Mouse (Mus musculus) hindbrain, embryonic 10.5 days (tissue): ENCODE measurements around the gene Ranbp6. TPM values are rescaled to one million over a fixed set of nuclear protein-coding genes. Genes with fewer than 3 reads are reported as not detected.

Source experiments
- DNase-seq: peaks from one replicate; pipeline ENCODE4 v3.0.0-alpha.2; 2017; ENCODE audit warnings: low spot score
- H3K27ac ChIP-seq: fragments of 300-500 bp; sonication (generic); 2 replicates; pipeline ENCODE4 v1.5.1; 2016; ENCODE audit warnings: mild to moderate bottlenecking, moderate library complexity
- H3K27me3 ChIP-seq: fragments of 300-500 bp; sonication (generic); 2 replicates; pipeline ENCODE4 v1.6.1; 2016; ENCODE audit warnings: mild to moderate bottlenecking; ENCODE audit not compliant: poor library complexity, insufficient read depth, severe bottlenecking
- H3K36me3 ChIP-seq: fragments of 300-500 bp; sonication (generic); 2 replicates; pipeline ENCODE4 v1.6.1; 2016; ENCODE audit warnings: mild to moderate bottlenecking, moderate library complexity
- H3K4me1 ChIP-seq: fragments of 300-500 bp; sonication (generic); replicated peaks from 2 replicates; pipeline ENCODE4 v1.6.1; 2016; ENCODE audit warnings: mild to moderate bottlenecking
- H3K4me3 ChIP-seq: fragments of 300-500 bp; sonication (generic); 2 replicates; pipeline ENCODE4 v1.5.1; 2016; ENCODE audit warnings: mild to moderate bottlenecking, moderate library complexity
- H3K9me3 ChIP-seq: fragments of 300-500 bp; sonication (generic); 2 replicates; pipeline ENCODE4 v1.6.1; 2016; ENCODE audit warnings: mild to moderate bottlenecking, moderate library complexity
- WGBS: fragments of 180-500 bp; shearing (Covaris S2); methylation state at CpG from one replicate; pipeline ENCODE4 v1.1.7; 2016; 5-methylcytosine and 5-hydroxymethylcytosine counted together
- polyA plus RNA-seq: library from polyadenylated mRNA; unstranded; fragments of >200 nt; fragmentation: Nextera tagmentation; extraction: Ambion mirVana; gene quantifications from 2 replicates; pipeline ENCODE4 v1.2.1, GENCODE M21; 2016

Gene Ranbp6
- polyA plus RNA-seq, 1 experiment from 2014 or later = 24.7 TPM

DNA sequence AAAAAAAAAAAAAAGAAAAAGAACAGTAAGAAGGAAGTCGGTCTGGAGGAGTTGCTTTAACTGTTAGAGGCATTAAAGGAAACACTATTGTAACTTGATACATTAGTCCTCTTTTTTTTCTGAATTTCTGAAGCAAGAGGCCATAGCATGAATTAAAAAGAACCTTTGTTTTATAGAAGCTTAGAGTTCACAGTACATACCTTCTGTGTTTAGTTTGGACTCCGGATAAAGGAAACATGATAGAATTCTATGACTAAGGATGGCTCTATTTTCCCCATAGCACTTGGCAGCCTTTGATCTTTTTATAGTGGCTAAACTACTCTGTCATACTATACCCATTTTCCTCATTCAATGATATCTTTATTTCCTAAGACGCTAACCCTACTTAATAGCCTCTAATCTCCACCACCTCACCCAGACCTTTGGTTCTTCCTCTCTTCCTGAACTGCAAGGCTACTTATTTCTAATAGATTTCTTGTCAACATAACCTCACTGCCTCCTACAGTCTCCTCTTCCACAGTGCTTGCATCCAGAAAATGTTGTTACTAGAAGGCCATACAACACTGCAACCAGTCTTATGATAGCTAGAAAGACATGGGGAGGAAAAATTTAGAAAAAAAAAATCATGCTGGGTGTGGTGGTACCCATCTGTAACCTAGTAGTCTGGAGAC lies 22.7 kb upstream of the Ranbp6 start:
- H3K27me3 ChIP-seq = no peaks in the 10 kb centered on the region
- DNase-seq = no peak
- H3K4me3 ChIP-seq = no peak overlapping the region
- 66% methylated on average over 3 of the region's 3 CpGs for WGBS
- no peaks in the 10 kb centered on the region for H3K9me3 ChIP-seq
- H3K27ac ChIP-seq = no peak overlapping the region
- no peaks in the 10 kb centered on the region for H3K4me1 ChIP-seq
- H3K36me3 ChIP-seq = no peaks in the 10 kb centered on the region

GRCm38 (mm10) chr19:29830911-29831310 lies 18.1 kb upstream of the Ranbp6 start:
- H3K36me3 ChIP-seq = no peaks in the 10 kb centered on the region
- WGBS = 84% methylated on average over 2 of the region's 2 CpGs
- H3K9me3 ChIP-seq = no peaks in the 10 kb centered on the region
- H3K27ac ChIP-seq = no peak overlapping the region
- no peaks in the 10 kb centered on the region for H3K4me1 ChIP-seq
- no peak overlapping the region for H3K4me3 ChIP-seq
- DNase-seq = no peak
- no peaks in the 10 kb centered on the region for H3K27me3 ChIP-seq

- Histone ChIP-seq H3K4me1 (no peaks in the 10 kb centered on the region), H3K27me3 (no peaks in the 10 kb centered on the region), H3K4me3 (no peak overlapping the region), H3K36me3 (no peaks in the 10 kb centered on the region), H3K27ac (no peak overlapping the region), H3K9me3 (no peaks in the 10 kb centered on the region)
- 74% methylated on average over 5 of the region's 5 CpGs for WGBS
- no peak for DNase-seq
Observed at GRCm38 (mm10) chr19:29828558-29828957, 15.8 kb upstream of the Ranbp6 start.

GRCm38 (mm10) chr19:29826686-29827085 lies 13.9 kb upstream of the Ranbp6 start:
- Histone ChIP-seq H3K27me3 (no peaks in the 10 kb centered on the region), H3K4me1 (no peaks in the 10 kb centered on the region), H3K27ac (no peak overlapping the region), H3K36me3 (no peaks in the 10 kb centered on the region), H3K9me3 (no peaks in the 10 kb centered on the region), H3K4me3 (no peak overlapping the region)
- no peak for DNase-seq
- 79% methylated on average over 1 of the region's 1 CpGs for WGBS

- H3K36me3 ChIP-seq = no peaks in the 10 kb centered on the region
- H3K9me3 ChIP-seq = no peaks in the 10 kb centered on the region
- no peak overlapping the region for H3K4me3 ChIP-seq
- H3K27me3 ChIP-seq = no peaks in the 10 kb centered on the region
- DNase-seq = no peak
- H3K4me1 ChIP-seq = no peaks in the 10 kb centered on the region
- H3K27ac ChIP-seq = no peak overlapping the region
- 75% methylated on average over 2 of the region's 2 CpGs for WGBS
Observed at GRCm38 (mm10) chr19:29825003-29825402, 12.2 kb upstream of the Ranbp6 start.

DNA sequence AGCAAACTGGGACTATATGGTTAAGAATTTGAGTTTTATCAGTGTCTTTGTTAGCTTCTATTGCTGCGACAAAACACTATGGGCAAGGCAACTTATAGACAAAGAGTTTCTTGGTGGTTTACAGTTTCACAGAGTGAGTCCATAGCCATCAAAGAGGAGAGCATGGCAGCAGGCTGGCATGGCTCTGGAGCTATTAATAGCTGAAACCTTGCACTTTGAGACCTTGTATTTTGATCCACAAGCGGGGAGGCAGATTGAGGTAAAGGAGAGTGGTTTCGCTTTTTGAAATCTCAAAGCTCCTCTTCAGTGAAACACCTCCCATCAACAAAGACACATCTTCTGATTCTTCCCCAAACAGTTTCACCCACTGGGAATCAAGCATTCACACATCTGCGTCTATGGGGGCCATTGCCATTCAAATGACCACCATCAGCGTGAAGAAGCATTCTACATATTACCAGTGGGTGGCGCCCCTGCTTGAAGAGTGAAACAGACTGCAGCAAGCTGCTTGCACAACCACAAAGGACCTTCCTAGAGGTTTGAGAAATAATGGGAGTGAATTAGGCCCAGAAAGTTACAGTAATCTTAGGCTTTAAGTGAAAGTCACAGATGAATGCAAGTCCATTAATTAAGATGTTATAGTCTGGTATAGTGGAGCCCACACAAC lies 11.4 kb upstream of the Ranbp6 start:
- no peaks in the 10 kb centered on the region for H3K36me3 ChIP-seq
- DNase-seq = peak; percentile 56
- 50% methylated on average over 6 of the region's 6 CpGs for WGBS
- no peaks in the 10 kb centered on the region for H3K9me3 ChIP-seq
- H3K4me3 ChIP-seq = no peak overlapping the region
- H3K4me1 ChIP-seq = no peaks in the 10 kb centered on the region
- no peak overlapping the region for H3K27ac ChIP-seq
- no peaks in the 10 kb centered on the region for H3K27me3 ChIP-seq

GRCm38 (mm10) chr19:29823456-29824010 lies 10.8 kb upstream of the Ranbp6 start:
- no peaks in the 10 kb centered on the region for H3K9me3 ChIP-seq
- DNase-seq = no peak
- H3K36me3 ChIP-seq = no peaks in the 10 kb centered on the region
- H3K27ac ChIP-seq = no peak overlapping the region
- H3K4me3 ChIP-seq = no peak overlapping the region
- no peaks in the 10 kb centered on the region for H3K27me3 ChIP-seq
- WGBS = 66% methylated on average over 12 of the region's 12 CpGs
- no peaks in the 10 kb centered on the region for H3K4me1 ChIP-seq

DNA sequence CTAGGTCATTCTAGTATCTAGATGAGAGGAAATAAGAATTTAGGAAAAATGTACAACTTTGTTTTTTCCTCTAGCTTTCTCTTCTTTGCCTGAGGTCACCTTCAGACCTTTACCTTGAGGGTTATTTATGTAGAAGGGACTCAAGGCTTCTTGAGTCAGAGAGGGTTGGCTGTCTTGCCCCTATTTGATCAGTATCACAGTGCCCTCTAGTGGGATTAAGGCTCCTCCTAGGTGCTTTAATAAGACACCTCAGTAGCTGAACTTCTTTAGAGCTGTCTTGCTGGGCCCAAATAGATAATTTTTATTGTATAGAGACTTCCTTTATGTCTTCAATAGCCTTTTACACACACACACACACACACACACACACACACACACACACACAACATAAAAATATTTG lies 8.2 kb upstream of the Ranbp6 start:
- no peaks in the 10 kb centered on the region for H3K9me3 ChIP-seq
- no peaks in the 10 kb centered on the region for H3K27me3 ChIP-seq
- H3K4me3 ChIP-seq = no peak overlapping the region
- no peaks in the 10 kb centered on the region for H3K36me3 ChIP-seq
- H3K4me1 ChIP-seq = peaks cover under 1% of the 10 kb centered on the region; the same call in 1 of the 2 replicates
- H3K27ac ChIP-seq = no peak overlapping the region
- DNase-seq = no peak

DNA sequence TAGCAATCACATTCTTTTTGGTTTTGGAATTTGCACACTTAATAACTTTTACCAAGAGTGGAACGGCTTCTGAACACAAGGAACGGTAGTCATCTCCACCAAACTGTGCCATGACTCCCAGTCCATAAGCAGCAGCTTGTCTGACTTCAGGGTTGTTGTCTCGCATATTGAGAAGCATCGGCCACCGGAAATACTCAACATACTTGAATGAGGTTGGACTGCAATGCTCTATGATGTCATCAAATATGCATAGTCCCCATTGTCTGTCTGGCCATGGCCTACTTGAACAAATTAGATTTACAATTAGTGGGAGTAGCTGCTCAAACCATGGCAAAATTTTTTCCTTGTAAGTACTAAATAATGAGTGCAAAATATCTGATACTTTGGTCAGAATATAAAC lies 2.8 kb downstream of the Ranbp6 start:
- Histone ChIP-seq H3K4me1 (peaks cover 17% of the 10 kb centered on the region), H3K27ac (no peak overlapping the region), H3K27me3 (no peaks in the 10 kb centered on the region), H3K9me3 (no peaks in the 10 kb centered on the region), H3K4me3 (no peak overlapping the region), H3K36me3 (peaks cover 33% of the 10 kb centered on the region)
- DNase-seq = no peak
- WGBS = 96% methylated on average over 5 of the region's 5 CpGs

DNA sequence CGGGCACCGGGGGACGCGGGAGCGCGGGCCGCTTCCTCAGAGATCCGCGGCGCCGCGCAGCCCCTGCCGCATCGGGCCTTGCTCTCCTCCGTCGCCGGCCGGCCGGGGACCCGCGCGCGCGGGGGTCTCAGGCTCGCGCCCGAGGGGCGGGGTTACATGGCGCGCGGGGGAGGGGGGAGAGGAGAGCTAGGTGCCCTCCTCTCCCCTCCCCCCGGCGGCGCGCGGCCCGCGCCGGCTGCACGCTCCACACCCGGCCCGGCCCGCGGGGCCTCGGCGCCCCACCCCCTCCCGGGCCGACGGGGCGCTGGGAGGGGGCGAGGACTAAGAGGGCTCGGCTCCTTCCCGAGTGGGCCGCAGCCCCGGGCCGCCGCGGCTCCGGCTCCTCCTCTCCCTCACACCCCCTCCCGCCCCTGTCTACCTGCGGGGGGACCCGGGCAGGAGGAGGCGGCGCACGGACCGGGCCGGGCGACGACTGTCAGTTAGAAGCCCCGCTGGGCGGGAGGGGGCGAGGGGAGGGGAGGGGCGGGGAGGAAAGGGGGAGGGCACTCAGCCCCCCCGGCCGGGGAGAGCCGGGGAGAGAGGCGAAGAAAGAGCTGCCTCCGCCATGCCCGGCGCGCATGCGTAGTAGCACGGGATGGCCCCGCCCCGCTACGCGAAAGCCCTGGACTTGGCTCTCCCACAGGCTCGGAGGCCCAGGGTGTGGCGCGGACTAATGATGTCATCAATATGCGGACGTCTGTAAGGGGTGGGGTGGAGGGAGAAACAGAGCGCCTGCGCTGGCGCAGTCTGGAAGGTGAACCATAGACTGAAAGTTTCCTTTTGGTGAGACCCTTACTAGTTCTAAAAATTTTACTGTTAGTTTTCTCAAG lies 6.6 kb downstream of the Ranbp6 start, which contains the start of gene 9930021J03Rik:
Gene 9930021J03Rik (minus strand): TSS at position 73 of the 869 bp plus-strand sequence.
- H3K36me3 ChIP-seq = peaks cover 30% of the 10 kb centered on the region
- under 1% methylated on average over 76 of the region's 95 CpGs for WGBS
- peak within 1 kb of the TSS; percentile 97 for H3K27ac ChIP-seq
- H3K27me3 ChIP-seq = no peaks in the 10 kb centered on the region
- DNase-seq = peak; percentile 100
- H3K4me1 ChIP-seq = peaks cover 24% of the 10 kb centered on the region
- H3K4me3 ChIP-seq = peak within 1 kb of the TSS; percentile 74
- H3K9me3 ChIP-seq = no peaks in the 10 kb centered on the region

DNA sequence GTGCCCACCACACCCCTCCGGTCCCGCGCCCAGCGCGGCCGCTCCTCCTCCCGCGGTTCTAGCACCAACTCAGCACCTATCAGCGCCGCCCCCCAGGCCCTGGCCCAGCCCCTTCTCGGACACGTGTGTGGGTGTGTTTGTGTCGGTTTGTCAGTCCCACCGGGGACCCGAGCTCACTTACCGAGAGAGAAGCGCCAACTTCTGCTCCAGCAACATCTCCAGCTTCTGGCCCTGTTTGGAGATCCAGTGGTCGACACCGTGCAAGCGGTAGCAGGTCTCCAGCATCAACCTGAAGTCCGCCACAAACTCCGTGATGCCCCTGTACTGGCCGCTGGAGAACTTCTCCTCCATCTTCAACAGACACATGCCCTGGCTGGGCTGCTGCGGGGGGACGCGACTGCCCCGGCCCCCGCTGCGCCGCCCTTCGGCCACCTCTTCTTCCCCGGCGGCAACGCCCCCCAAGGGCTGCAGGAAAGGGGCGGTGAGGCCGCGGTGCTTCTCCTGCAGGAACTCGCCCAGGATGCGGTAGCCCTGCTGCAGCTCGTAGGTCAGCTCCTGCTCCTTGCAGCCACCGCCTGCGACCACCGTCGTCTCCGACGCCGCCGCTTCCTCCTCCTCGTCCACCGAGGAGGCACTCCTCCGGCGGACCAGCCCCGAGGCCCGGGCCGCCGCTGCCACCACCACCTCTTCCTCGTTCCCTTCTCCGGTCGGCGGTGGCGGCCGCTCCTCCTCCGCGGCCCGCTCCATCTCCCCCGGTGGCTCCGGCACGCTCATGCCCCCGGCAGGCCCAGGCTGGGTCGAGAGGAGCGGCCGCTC lies 7.5 kb downstream of the Ranbp6 start:
- H3K9me3 ChIP-seq = no peaks in the 10 kb centered on the region
- DNase-seq = peak; percentile 74
- H3K27ac ChIP-seq = peak overlapping the region; percentile 97
- WGBS = under 1% methylated on average over 72 of the region's 72 CpGs
- peaks cover 19% of the 10 kb centered on the region for H3K4me1 ChIP-seq
- H3K36me3 ChIP-seq = peaks cover 21% of the 10 kb centered on the region
- H3K4me3 ChIP-seq = peak overlapping the region; percentile 74
- H3K27me3 ChIP-seq = no peaks in the 10 kb centered on the region

GRCm38 (mm10) chr19:29803946-29804345 lies 8.8 kb downstream of the Ranbp6 start:
- Histone ChIP-seq H3K36me3 (peaks cover 13% of the 10 kb centered on the region), H3K27me3 (no peaks in the 10 kb centered on the region), H3K27ac (no peak overlapping the region), H3K9me3 (no peaks in the 10 kb centered on the region), H3K4me1 (peaks cover 19% of the 10 kb centered on the region), H3K4me3 (peak overlapping the region; percentile 74)
- no peak for DNase-seq
- WGBS = 57% methylated on average over 3 of the region's 3 CpGs
